Mouse (Mus musculus): ENCODE results near the gene Tgfa. TPM values are rescaled to one million over a fixed set of nuclear protein-coding genes. Genes with fewer than 3 reads are reported as not detected.

Tgfa gene
- not detected for total RNA-seq (2023)

GRCm38 (mm10) chr6:86194941-86195932, at the start of gene Tgfa:
Tgfa (plus strand) TSS chr6:86195223.

Other genes with a start within 250 kb of the Tgfa start
- 100 to 1,000 TPM; 252 to 260 TPM for gene Dusp11, start 233.6 kb upstream of the Tgfa start, total RNA-seq (2023)
- gene Figla, start 179.1 kb upstream of the Tgfa start, total RNA-seq (2023) = not detected
- gene Add2, start 166.5 kb upstream of the Tgfa start, total RNA-seq (2023) = 1 to 10 TPM in 1 of 2 experiments, under 1 TPM in 1; 0.98 to 2.0 TPM
- gene Fam136a, start 170.4 kb downstream of the Tgfa start, total RNA-seq (2023) = 10 to 100 TPM; 15.1 to 16.1 TPM
- gene Snrpg, start 176.1 kb downstream of the Tgfa start, total RNA-seq (2023) = 100 to 1,000 TPM; 250 to 253 TPM
- 10 to 100 TPM in 1 of 2 experiments, 1 to 10 TPM in 1; 10.0 to 10.5 TPM for gene Pcyox1, start 201.9 kb downstream of the Tgfa start, total RNA-seq (2023)
- 10 to 100 TPM; 75.1 to 88.6 TPM for gene Tia1, start 209.0 kb downstream of the Tgfa start, total RNA-seq (2023)
- gene Gm44790, start 231.4 kb downstream of the Tgfa start, total RNA-seq (2023) = 1 to 10 TPM in 1 of 2 experiments, not detected in 1; 5.3 TPM
- 10 to 100 TPM; 51.9 to 55.8 TPM for gene C87436, start 243.2 kb downstream of the Tgfa start, total RNA-seq (2023)

All from T-cell, adult 66 days (primary cell).